Mouse (Mus musculus) embryonic fibroblast, embryonic 13.5 days (primary cell): ENCODE measurements around the gene Sstr4.

Experiments used
- CTCF ChIP-seq: IDR thresholded peaks from 2 replicates; pipeline ENCODE4 v1.5.1; 2011; ENCODE audit warnings: mild to moderate bottlenecking, control low read depth, low read length, moderate library complexity, borderline replicate concordance; ENCODE audit not compliant: insufficient read depth
- POLR2A ChIP-seq: IDR thresholded peaks from 2 replicates; pipeline ENCODE4 v1.6.1; 2011; ENCODE audit warnings: low read depth, mild to moderate bottlenecking, control low read depth, low read length, moderate library complexity

DNA sequence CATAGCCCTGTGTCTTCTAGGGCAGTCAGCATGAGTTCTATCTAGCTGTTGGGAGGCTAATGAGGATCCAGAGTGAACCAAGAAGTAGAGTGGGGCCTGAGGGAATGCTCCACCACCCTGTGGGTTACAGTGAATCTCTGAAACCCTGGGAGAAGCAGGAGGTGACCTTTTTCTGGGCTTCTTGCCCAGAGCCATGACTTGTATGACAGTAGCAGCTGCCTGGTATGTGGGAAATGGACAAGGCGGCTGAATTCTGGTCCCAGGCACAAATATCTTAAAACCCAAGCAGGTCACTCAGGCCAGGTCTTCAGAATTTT is 2.6 kb downstream of the Sstr4 start:
- TF ChIP-seq CTCF: no peak
- no peak for TF ChIP-seq POLR2A
